Mouse (Mus musculus) testis, adult 2 months (tissue): ENCODE data around the gene Faim. TPM values are rescaled to one million over a fixed set of nuclear protein-coding genes. Genes with fewer than 3 reads are reported as not detected.

Source experiments
- H3K27ac ChIP-seq: fragments of 200-500 bp; 2 replicates; pipeline ENCODE4 v1.5.1; 2012; ENCODE audit warnings: low read depth, low read length; ENCODE audit not compliant: control insufficient read depth, insufficient read depth
- H3K27me3 ChIP-seq: fragments of 200-500 bp; 2 replicates; pipeline ENCODE4 v1.6.1; 2012; ENCODE audit warnings: mild to moderate bottlenecking, low read length, moderate library complexity; ENCODE audit not compliant: control insufficient read depth, insufficient read depth
- H3K36me3 ChIP-seq: fragments of 200-500 bp; 2 replicates; pipeline ENCODE4 v1.6.1; 2012; ENCODE audit warnings: mild to moderate bottlenecking, low read length; ENCODE audit not compliant: control insufficient read depth, insufficient read depth
- H3K4me1 ChIP-seq: fragments of 200-500 bp; 2 replicates; pipeline ENCODE4 v1.6.1; 2012; ENCODE audit warnings: low read length; ENCODE audit not compliant: control insufficient read depth, insufficient read depth
- H3K4me3 ChIP-seq: fragments of 200-500 bp; 2 replicates; pipeline ENCODE4 v1.5.1; 2012; ENCODE audit warnings: low read depth, mild to moderate bottlenecking, low read length, moderate library complexity, mixed read lengths; ENCODE audit not compliant: control insufficient read depth
- CTCF ChIP-seq: fragments of 200-500 bp; IDR thresholded peaks from 2 replicates; pipeline ENCODE4 v1.5.1; 2012; ENCODE audit warnings: low read depth, mild to moderate bottlenecking, inconsistent platforms, low read length, moderate library complexity; ENCODE audit not compliant: control insufficient read depth, insufficient read depth, insufficient replicate concordance
- POLR2A ChIP-seq: fragments of 200-500 bp; IDR thresholded peaks from 2 replicates; pipeline ENCODE4 v1.6.1; 2012; ENCODE audit warnings: low read depth, mild to moderate bottlenecking, inconsistent platforms, low read length, moderate library complexity; ENCODE audit not compliant: control insufficient read depth
- polyA plus RNA-seq: library from polyadenylated mRNA; depleted of rRNA; stranded (reverse); fragments of >200 nt; gene quantifications from 2 replicates; pipeline ENCODE4 v1.2.3, GENCODE M21; 2012; rRNA removed

Faim gene
- polyA plus RNA-seq = 5.0 and 5.6 TPM in 2 replicates

DNA sequence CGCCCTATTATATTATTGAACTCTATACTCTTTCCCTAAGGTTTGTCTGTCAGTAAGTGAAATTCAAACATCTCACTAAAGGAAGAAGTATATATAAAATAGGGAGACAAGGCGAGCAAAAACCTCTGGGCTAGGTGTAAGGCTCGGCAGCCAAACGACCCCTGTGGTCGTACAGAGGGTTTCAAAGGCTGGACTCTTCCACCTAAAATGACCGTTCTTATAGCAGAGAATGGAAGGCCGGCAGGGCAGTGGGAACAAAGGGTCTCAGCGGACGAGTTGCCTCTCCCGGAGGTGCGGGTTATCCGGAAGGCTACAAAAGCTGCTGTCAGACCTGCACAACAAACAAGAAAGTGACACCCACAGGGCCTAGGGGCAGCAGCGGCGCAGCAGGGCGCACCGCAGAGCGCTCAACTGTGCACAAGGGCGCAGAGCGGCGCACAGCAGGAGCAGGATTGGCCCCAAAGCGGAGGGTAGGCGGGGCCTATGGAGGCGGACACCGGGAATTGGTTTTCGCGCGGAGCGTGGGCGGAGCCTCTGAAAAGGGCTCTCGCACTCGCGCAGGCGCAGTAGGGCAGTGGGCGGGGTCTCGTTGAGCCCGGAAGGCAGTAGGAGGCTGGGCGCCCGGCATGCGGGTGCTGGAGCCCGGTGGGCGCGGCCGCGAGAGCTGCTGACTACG, at the start of gene Faim:
Gene Faim, plus strand, starts transcription at position 574 of the 676 bp plus-strand sequence.
- H3K4me3 ChIP-seq = peak within 1 kb of the TSS; percentile 91
- H3K27ac ChIP-seq = peak within 1 kb of the TSS; percentile 90
- H3K36me3 ChIP-seq = no peaks in the 10 kb centered on the region
- no peaks in the 10 kb centered on the region for H3K27me3 ChIP-seq
- no peak for TF ChIP-seq CTCF
- TF ChIP-seq POLR2A = peak; percentile 99
- H3K4me1 ChIP-seq = no peaks in the 10 kb centered on the region

DNA sequence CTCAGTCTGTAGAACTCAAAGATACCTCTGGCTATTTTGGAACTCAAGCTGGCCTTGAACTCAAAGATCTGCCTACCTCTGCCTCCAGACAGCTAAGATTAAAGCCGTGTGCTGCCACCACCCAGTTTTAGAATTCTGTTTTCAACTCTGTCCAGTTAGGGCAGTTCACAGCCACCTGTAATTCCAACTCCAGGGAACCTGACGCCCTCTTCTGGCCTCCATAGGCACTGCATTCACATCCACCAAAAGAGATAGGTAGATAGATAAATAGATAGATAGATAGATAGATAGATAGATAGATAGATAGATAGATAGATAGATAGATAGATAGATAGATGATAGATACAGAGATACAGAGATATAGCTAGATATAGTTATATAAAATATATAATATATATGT, 46.9 kb upstream of the Faim start:
- no peak overlapping the region for H3K27ac ChIP-seq
- no peaks in the 10 kb centered on the region for H3K4me1 ChIP-seq
- H3K4me3 ChIP-seq = no peak overlapping the region
- no peaks in the 10 kb centered on the region for H3K36me3 ChIP-seq
- TF ChIP-seq CTCF (peak; percentile 20; the same call in 1 of the 2 replicates), POLR2A (no peak)
- no peaks in the 10 kb centered on the region for H3K27me3 ChIP-seq

DNA sequence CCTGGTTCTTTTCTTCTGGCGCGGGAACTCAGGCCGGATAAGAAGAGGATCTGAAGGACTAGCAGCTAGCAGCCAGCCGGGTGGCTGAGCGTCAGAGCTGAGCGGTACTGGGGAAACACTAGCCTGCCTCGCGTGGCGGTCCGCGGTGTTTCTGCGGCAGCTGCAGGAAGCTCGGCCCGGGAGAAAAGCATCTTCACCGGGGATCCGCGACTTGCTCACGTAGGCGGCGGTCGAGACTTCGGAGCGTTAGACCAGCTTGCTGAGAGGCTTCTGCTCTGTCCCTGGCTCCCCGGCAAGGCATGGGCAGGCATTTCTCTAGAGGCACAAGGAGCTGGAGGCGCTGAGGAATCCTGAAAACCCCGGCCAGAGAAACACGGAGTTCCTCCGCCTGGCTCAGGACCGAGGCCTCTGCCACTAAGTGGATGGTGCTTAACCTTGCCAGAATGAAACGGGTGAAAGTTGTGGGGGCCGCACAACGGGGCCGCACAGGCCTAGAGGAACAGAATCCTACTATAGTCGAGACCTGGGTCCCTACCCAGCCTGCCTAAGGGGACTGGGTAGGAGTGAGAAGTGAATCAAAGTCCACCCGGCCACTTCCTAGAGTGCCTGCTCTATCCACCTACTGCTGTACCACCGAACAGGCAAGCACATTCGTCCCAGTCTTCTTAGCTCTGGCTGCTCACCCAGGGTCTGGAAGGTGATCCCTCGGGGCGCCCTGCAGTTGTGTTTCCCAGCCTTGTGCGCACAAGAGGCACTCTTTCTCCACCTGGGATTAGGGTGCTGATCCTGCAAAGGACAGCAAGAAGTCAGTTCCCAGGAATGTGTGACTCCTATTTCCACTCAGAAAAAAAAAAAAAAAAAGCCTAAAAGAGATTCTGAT, 33.8 kb upstream of the Faim start:
- H3K36me3 ChIP-seq = no peaks in the 10 kb centered on the region
- H3K27ac ChIP-seq = no peak overlapping the region
- no peak overlapping the region for H3K4me3 ChIP-seq
- no peak for TF ChIP-seq POLR2A
- TF ChIP-seq CTCF = no peak
- peaks cover 11% of the 10 kb centered on the region for H3K27me3 ChIP-seq
- peaks cover 26% of the 10 kb centered on the region for H3K4me1 ChIP-seq

DNA sequence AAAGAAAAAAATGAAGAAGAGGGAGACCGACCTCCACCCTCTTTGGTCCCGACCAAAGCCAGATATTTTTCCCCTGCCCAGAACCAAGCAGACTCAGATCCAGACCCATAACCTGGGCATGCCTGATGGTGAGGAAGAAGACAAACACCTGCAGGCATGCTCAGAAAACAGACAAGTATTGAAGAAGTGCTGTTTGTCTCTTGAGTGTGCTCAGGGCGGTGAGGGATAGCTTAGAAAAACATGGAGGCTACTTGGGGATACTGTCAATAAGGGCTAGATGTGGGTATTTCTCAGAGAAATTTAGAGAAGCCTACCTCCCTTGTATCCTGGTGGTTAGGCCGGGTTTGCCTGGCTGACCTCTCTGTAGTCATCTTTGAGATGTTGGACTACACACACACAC, 32.9 kb upstream of the Faim start:
- H3K4me1 ChIP-seq = peaks cover 26% of the 10 kb centered on the region
- TF ChIP-seq CTCF (no peak), POLR2A (no peak)
- H3K27ac ChIP-seq = no peak overlapping the region
- peaks cover 14% of the 10 kb centered on the region for H3K27me3 ChIP-seq
- no peaks in the 10 kb centered on the region for H3K36me3 ChIP-seq
- H3K4me3 ChIP-seq = no peak overlapping the region

DNA sequence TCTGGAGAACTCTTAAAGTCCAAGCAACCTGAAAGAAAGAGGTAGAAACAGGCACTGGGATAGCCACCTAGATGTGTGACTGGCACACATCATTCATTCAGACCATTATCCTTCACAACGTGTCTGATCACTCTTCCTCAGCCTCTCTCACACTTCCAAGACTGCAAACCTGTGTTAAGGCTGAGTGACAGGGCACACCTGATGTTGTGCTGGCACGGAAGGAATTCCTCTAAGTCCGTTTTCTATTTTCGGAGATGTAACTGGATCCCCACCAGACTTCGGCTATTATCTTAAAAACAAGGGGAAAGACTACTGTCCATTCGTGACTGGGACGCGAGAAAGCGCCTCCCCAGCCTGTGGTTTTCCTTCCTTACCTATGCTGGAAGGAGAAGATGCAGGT, 32.3 kb upstream of the Faim start:
- no peak for TF ChIP-seq CTCF
- TF ChIP-seq POLR2A = no peak
- H3K36me3 ChIP-seq = no peaks in the 10 kb centered on the region
- peaks cover 14% of the 10 kb centered on the region for H3K27me3 ChIP-seq
- no peak overlapping the region for H3K27ac ChIP-seq
- no peak overlapping the region for H3K4me3 ChIP-seq
- H3K4me1 ChIP-seq = peaks cover 26% of the 10 kb centered on the region

DNA sequence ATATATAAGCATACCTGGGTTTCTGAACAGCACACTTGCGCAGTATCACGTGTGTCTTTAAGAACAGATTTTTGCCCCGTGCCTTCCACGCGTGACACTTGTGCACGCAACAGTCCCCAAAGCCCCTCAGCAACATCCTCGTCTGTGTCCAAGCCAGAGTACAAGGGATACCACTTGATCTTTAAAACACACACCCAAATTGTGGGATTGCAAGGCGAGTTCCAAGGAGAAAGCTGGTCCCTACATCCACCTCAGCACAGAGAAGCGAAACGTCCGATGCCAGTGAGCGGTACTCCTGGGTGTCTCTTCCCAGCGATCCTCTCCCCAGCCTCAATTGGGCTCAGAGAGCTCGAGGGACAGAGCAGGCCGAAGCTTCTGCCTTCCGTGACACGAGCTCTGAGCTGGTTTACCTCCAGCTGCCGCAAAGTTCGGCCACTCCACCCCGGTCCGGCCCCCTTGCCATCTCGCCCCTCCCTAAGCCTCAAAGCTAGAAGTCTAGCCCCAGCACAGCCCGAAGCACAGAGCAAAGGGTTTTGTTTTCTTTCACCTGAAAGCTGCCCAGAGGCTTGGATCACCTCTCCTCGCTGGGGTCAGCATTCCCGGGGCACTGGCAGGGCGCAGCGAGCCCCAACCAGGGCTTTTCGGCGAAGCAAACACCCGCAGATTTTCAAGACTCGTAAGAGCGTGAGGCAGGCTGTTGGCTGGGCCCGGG, 31.6 kb upstream of the Faim start:
- H3K27ac ChIP-seq = no peak overlapping the region

More for the DNA sequence above, 31.6 kb upstream of the Faim start:
- Histone ChIP-seq H3K27me3 (peaks cover 14% of the 10 kb centered on the region), H3K4me1 (peaks cover 26% of the 10 kb centered on the region), H3K36me3 (no peaks in the 10 kb centered on the region), H3K4me3 (no peak overlapping the region; the same call in 1 of the 2 replicates)
- no peak for TF ChIP-seq CTCF
- TF ChIP-seq POLR2A = no peak
